Mouse (Mus musculus) heart, postnatal 25 days (tissue): Measurements from ENCODE around the gene Taar2. TPM values are rescaled to one million over a fixed set of nuclear protein-coding genes. Genes with fewer than 3 reads are reported as not detected.

Experiments
- DNase-seq: peaks from one replicate; pipeline ENCODE4 v3.0.0; 2022; ENCODE audit warnings: low spot score
- intact Hi-C: fragments of 180-260 bp; cut with DNase I; formaldehyde crosslinking; loops from one replicate; pipeline ENCODE4 v1.15.1; 2025
- total RNA-seq, 2 experiments: library from RNA; stranded (reverse); gene quantifications; 2 replicates each; pipeline ENCODE4 v1.2.3; 2021

Gene Taar2
- total RNA-seq, 2 experiments from 2014 or later: not detected

GRCm38 (mm10) chr10:23977958-23978357 is 39.6 kb downstream of the Taar2 start:
- DNase-seq: no peak
- intact Hi-C loops: loop anchor here (2.0 to 10.0 kb wide), 2 partner anchors 133 to 163 kb away; no protein-coding TSS in a partner anchor

DNA sequence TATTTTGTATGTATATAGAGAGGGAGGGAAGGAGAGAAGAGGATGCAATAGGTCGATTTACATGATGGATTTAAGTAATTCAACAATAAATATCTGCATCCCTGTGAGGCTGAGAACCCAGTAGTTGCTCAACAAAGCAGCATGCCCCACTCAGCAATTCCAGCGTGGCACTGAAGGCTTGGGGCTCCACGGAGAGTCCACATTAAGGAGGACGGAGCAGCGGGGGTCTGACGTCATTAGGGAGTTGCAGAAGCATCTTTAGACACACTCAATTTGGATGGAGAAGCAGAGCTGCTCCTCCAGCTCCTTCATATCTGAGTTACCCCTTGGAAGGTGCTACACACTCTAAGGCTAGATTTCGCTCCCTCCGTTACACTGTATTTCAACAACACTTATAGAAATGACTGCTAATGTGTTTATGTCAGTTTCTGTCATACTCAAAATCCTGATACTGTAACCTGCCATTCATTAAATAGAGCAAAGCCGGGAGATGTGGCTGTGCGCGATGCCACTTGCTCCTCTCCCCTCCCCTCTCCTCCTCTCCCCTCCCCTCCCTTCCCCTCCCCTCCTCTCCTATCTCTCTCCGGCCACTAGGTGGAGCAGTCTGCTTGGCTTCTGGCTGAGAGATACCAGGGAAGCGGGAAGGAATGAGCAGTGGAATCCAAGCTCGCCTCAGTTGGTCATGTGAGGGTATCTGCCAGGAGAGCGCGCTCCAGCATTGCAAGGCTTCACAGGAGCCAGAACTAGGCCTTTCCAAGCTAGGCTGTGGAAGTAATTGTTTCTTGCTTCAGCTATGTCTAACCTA is 40.7 kb downstream of the Taar2 start:
- no peak for DNase-seq
- intact Hi-C loops: loop anchor here (1.0 to 10.0 kb wide), 3 partner anchors 101 to 164 kb away; no protein-coding TSS in a partner anchor

GRCm38 (mm10) chr10:23985546-23985945 is 47.2 kb downstream of the Taar2 start, which contains the start of gene Taar6:
Gene Taar6 (minus strand): TSS chr10:23985646.
- DNase-seq: no peak
- intact Hi-C loops: no loop called here

DNA sequence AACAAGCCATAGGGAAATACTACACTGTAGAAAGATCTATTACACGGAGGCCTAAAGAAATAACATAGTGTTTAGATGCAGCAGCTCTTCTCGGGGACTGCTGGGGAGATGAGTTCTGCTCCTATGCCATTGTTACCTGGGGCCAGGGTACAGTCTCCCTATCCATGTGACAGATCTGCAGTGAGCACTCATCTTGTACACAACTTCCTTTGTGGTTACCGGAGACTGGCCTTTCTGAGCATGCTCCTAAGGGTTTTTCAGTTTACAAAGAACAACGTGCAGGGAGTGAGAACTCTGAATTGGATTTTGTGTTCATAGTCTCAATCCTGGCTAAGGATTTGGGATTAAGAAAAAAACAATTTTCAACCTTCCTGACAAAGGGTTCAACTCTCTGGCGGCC is 48.0 kb downstream of the Taar2 start:
- intact Hi-C loops: no loop called here
- DNase-seq: no peak

Other genes with a start within 250 kb of the Taar2 start
- gene Rps12, start 151.3 kb upstream of the Taar2 start, total RNA-seq: 100 to 1,000 TPM; 173 to 245 TPM
- 10 to 100 TPM in 1 of 2 experiments, 1 to 10 TPM in 1; 8.6 to 10.2 TPM for gene Slc18b1, start 141.6 kb upstream of the Taar2 start, total RNA-seq
- gene Vnn3, start 87.1 kb upstream of the Taar2 start, total RNA-seq: not detected
- under 1 TPM; 0.31 to 0.56 TPM for gene Vnn1, start 43.9 kb upstream of the Taar2 start, total RNA-seq
- gene Taar1, start 18.2 kb upstream of the Taar2 start, total RNA-seq: not detected
- gene Taar3, start 11.0 kb downstream of the Taar2 start, total RNA-seq: not detected
- not detected for gene Taar4, start 21.9 kb downstream of the Taar2 start, total RNA-seq
- not detected for gene Taar5, start 32.1 kb downstream of the Taar2 start, total RNA-seq
- gene Taar6, start 47.1 kb downstream of the Taar2 start, total RNA-seq: not detected
- gene Taar7a, start 54.9 kb downstream of the Taar2 start, total RNA-seq: not detected
- gene Taar7b, start 61.4 kb downstream of the Taar2 start, total RNA-seq: not detected
- not detected for gene Taar7d, start 88.7 kb downstream of the Taar2 start, total RNA-seq
- gene Taar7e, start 99.0 kb downstream of the Taar2 start, total RNA-seq: not detected
- not detected for gene Taar7f, start 110.9 kb downstream of the Taar2 start, total RNA-seq
- not detected for gene Taar8a, start 137.9 kb downstream of the Taar2 start, total RNA-seq
- gene Taar8b, start 153.7 kb downstream of the Taar2 start, total RNA-seq: not detected
- not detected for gene Taar8c, start 163.3 kb downstream of the Taar2 start, total RNA-seq
- gene Taar9, start 171.0 kb downstream of the Taar2 start, total RNA-seq: not detected
- gene Stx7, start 210.7 kb downstream of the Taar2 start, total RNA-seq: 10 to 100 TPM; 41.5 to 47.2 TPM